Mouse (Mus musculus): ENCODE results near the gene Eral1.
A peak's percentile ranks its signal among the peaks of the same experiment; 100 is the strongest.

Gene Eral1

DNA sequence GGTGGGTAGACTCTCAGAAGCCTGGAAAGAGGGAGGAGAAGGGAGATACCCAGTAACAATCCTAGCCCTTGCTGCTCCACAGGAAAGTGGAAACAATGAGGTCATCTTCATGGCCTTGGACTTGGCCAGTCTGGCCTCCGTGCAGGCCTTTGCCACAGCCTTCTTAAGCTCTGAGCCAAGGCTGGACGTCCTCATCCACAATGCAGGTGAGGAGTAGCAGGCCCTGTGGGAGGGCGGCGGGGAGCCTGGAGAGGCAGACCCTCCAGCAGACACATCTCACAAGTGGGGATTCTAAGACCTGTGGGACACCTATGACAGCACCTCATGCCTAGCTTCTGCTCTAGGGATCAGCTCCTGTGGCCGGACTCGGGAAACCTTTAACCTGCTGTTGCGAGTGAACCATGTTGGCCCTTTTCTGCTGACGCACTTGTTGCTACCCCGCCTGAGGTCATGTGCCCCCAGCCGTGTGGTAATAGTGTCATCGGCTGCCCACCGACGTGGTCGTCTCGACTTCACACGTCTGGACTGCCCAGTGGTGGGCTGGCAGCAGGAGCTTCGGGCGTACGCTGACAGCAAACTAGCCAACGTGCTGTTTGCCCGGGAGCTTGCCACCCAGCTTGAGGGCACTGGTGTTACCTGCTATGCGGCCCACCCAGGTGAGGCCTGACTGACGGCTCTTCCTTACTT lies 46.1 kb downstream of the Eral1 start:
- no peak for DNase-seq

DNA sequence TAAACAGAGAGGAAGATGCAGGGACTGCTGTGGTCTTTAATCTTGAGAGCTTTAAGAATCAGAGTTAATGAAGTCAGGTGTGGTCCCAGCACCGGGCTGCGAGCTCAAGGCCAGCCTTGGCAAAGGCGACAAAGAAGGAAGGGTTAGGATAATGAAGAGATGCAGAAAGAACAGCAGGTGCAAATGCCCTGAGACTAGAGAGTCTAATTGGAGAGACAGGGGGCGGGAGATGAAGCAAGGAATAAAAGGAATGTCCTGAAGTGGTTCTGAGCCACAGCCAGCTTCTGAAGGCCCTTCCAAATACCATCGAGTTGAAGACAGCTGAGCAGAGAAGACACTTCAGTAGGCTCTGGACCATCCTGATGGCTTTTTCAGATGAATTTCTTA lies 47.4 kb downstream of the Eral1 start:
- DNase-seq = no peak

- DNase-seq = peak; percentile 90
Measured at GRCm38 (mm10) chr11:78031947-78032808, 48.0 kb downstream of the Eral1 start, which contains the start of gene Dhrs13. Gene Dhrs13 (plus strand): TSS chr11:78032280.

DNA sequence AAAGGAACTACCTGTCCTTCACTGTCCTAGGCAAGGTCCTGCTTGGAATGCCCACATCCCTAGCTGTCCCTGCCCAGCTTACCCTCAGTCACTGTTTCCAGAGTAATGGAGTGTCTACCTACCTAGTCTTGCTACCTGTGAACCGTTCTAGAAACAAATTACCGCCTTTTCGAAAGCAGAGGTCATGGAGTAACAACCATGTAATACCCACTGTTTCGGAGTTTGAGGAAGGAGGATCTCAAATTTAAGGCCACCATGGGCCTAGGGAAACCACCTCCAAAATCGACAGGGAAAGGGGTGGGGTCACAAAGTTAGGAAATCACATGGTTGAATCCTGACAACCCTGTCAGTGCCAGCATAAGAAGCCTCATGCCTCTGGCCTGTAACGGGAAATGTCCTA lies 48.8 kb downstream of the Eral1 start:
- DNase-seq = no peak

GRCm38 (mm10) chr11:78030600-78030999 lies 49.6 kb downstream of the Eral1 start:
- no peak for DNase-seq

- DNase-seq = no peak
Measured at GRCm38 (mm10) chr11:78029240-78029639, 50.9 kb downstream of the Eral1 start.

- DNase-seq = no peak
Measured at GRCm38 (mm10) chr11:78023607-78024006, 56.6 kb downstream of the Eral1 start.

All from layer of hippocampus, adult 9-11 months (tissue).